ENCODE assay signal across 7 mouse cellular contexts in genomic region chr8:46163870-46164190, GRCm38 (mm10). TPM values are rescaled to one million over a fixed set of nuclear protein-coding genes. Genes with fewer than 3 reads are reported as not detected.
DNase-seq lines count a peak whose midpoint lies in the region; ATAC-seq and TF ChIP-seq lines count a peak whose summit lies in the region.

No protein-coding gene starts in this region.

- ATAC-seq in megakaryocyte, adult 5-6 weeks (ENCODE audit: poor library complexity, severe bottlenecking) = no peak
- ATAC-seq in limb, embryonic 14.5 days (ENCODE audit: low FRiP score, low read depth) = no peak
- no peak for ATAC-seq in stomach, embryonic 16.5 days (ENCODE audit: insufficient read depth, low FRiP score)

- no peaks in the 10 kb centered on the region for H3K27me3 ChIP-seq in megakaryocyte, embryonic 14.5 days (replicated peaks)
- no peaks in the 10 kb centered on the region for H3K27me3 ChIP-seq in forebrain, embryonic 10.5 days (ENCODE audit: poor library complexity, severe bottlenecking)
- no peaks in the 10 kb centered on the region for H3K27me3 ChIP-seq in limb, embryonic 14.5 days (ENCODE audit: control insufficient read depth, insufficient read depth, low read length)
- H3K27me3 ChIP-seq in stomach, embryonic 16.5 days (ENCODE audit: control insufficient read depth, insufficient read depth, low read length) = no peaks in the 10 kb centered on the region

- no peaks in the 10 kb centered on the region for H3K9me3 ChIP-seq in megakaryocyte, embryonic 14.5 days
- H3K9me3 ChIP-seq in forebrain, embryonic 10.5 days = peaks cover 1% of the 10 kb centered on the region; the same call in 1 of the 2 replicates
- no peaks in the 10 kb centered on the region for H3K9me3 ChIP-seq in limb, embryonic 14.5 days (ENCODE audit: control insufficient read depth, low read length)
- H3K9me3 ChIP-seq in stomach, embryonic 16.5 days (replicated peaks; ENCODE audit: control insufficient read depth, low read length) = no peaks in the 10 kb centered on the region

- peak overlapping the region; percentile 89 for H3K9ac ChIP-seq in limb, embryonic 14.5 days (ENCODE audit: low read depth, low read length, severe bottlenecking)
- peak overlapping the region; percentile 87 for H3K9ac ChIP-seq in stomach, embryonic 16.5 days (ENCODE audit: low read length)

- no peak for TF ChIP-seq POLR2A in limb, embryonic 14.5 days (IDR thresholded peaks at IDR 0.05; ENCODE audit: borderline replicate concordance, extremely low read depth, insufficient read depth, insufficient read length)

- peak overlapping the region; percentile 95 for H3K27ac ChIP-seq in forebrain, embryonic 10.5 days
- peak overlapping the region; percentile 73 for H3K27ac ChIP-seq in limb, embryonic 14.5 days (replicated peaks; ENCODE audit: low read depth, low read length)
- H3K27ac ChIP-seq in stomach, embryonic 16.5 days (ENCODE audit: low read length) = peak overlapping the region; percentile 63

- H3K4me1 ChIP-seq in megakaryocyte, embryonic 14.5 days = peaks cover 31% of the 10 kb centered on the region
- peaks cover 22% of the 10 kb centered on the region for H3K4me1 ChIP-seq in forebrain, embryonic 10.5 days
- peaks cover 6% of the 10 kb centered on the region for H3K4me1 ChIP-seq in limb, embryonic 14.5 days (ENCODE audit: control insufficient read depth, insufficient read depth, low read length)
- peaks cover 16% of the 10 kb centered on the region for H3K4me1 ChIP-seq in stomach, embryonic 16.5 days (ENCODE audit: control insufficient read depth, insufficient read depth, low read length)

- H3K36me3 ChIP-seq in megakaryocyte, embryonic 14.5 days (replicated peaks; ENCODE audit: low read length) = peaks cover 14% of the 10 kb centered on the region
- H3K36me3 ChIP-seq in forebrain, embryonic 10.5 days (replicated peaks) = no peaks in the 10 kb centered on the region
- H3K36me3 ChIP-seq in limb, embryonic 14.5 days (ENCODE audit: control insufficient read depth, insufficient read depth, low read length) = no peaks in the 10 kb centered on the region
- H3K36me3 ChIP-seq in stomach, embryonic 16.5 days (ENCODE audit: control insufficient read depth, insufficient read depth, low read length) = no peaks in the 10 kb centered on the region

- no peak for DNase-seq in forebrain, embryonic 10.5 days (ENCODE audit: extremely low spot score, low spot score)
- no peak for DNase-seq in limb, embryonic 14.5 days (ENCODE audit: low spot score)
- no peak for DNase-seq in thymus, postnatal 25 days
- DNase-seq in layer of hippocampus, postnatal 36 days = no peak

- peak overlapping the region; percentile 97 for H3K4me3 ChIP-seq in megakaryocyte, embryonic 14.5 days (replicated peaks)
- peak overlapping the region; percentile 76 for H3K4me3 ChIP-seq in forebrain, embryonic 10.5 days
- H3K4me3 ChIP-seq in limb, embryonic 14.5 days (replicated peaks; ENCODE audit: low read length) = peak overlapping the region; percentile 76
- peak overlapping the region; percentile 67 for H3K4me3 ChIP-seq in stomach, embryonic 16.5 days (replicated peaks; ENCODE audit: low read length)

- under 1% methylated on average over 25 of the region's 25 CpGs for WGBS in forebrain, embryonic 10.5 days
- 1% methylated on average over 21 of the region's 25 CpGs for WGBS in limb, embryonic 14.5 days
- WGBS in stomach, embryonic 16.5 days = 0% methylated on average over 23 of the region's 25 CpGs

- H3K4me2 ChIP-seq in limb, embryonic 14.5 days (replicated peaks; ENCODE audit: low read depth, low read length, severe bottlenecking) = peak overlapping the region; percentile 79
- H3K4me2 ChIP-seq in stomach, embryonic 16.5 days (ENCODE audit: low read depth, low read length) = peak overlapping the region; percentile 71

RNA-seq across cellular contexts. Expression of gene Snx25, which starts 11.9 kb away (rescaled TPM):
- 15.4 and 16.6 TPM in 2 replicates for polyA plus RNA-seq in megakaryocyte, embryonic 14.5 days (2012; ENCODE audit: insufficient read depth, low replicate concordance)
- 20.8 and 24.5 TPM in 2 replicates for total RNA-seq in megakaryocyte, adult 5-6 weeks (2015)
- 20.2 and 30.7 TPM in 2 replicates for total RNA-seq in megakaryocyte, adult 5-6 weeks (2017)
- polyA plus RNA-seq in forebrain, embryonic 10.5 days (2016; fragmentation: Nextera tagmentation; extraction: Ambion mirVana) = 2.6 and 2.7 TPM in 2 replicates
- 10.2 and 13.8 TPM in 2 replicates for polyA plus RNA-seq in limb, embryonic 14.5 days (2012; rRNA removed)
- 10.5 and 13.5 TPM in 2 replicates for polyA plus RNA-seq in limb, embryonic 14.5 days (2014; fragmentation: Nextera tagmentation; extraction: Ambion mirVana)
- 4.0 and 6.0 TPM in 2 replicates for polyA plus RNA-seq in stomach, embryonic 16.5 days (2015; fragmentation: Nextera tagmentation; extraction: Ambion mirVana)
- 10 to 100 TPM; 44.4 to 45.6 TPM for total RNA-seq in layer of hippocampus, postnatal 36 days (2021)

RNA-seq across cellular contexts. Expression of gene Cfap97, which starts 12.3 kb away (rescaled TPM):
- 0.76 TPM in 1 of 2 replicates, not detected in the other for polyA plus RNA-seq in megakaryocyte, embryonic 14.5 days (2012; ENCODE audit: insufficient read depth, low replicate concordance)
- 14.5 and 19.8 TPM in 2 replicates for total RNA-seq in megakaryocyte, adult 5-6 weeks (2015)
- total RNA-seq in megakaryocyte, adult 5-6 weeks (2017) = 15.7 and 24.1 TPM in 2 replicates
- polyA plus RNA-seq in forebrain, embryonic 10.5 days (2016; fragmentation: Nextera tagmentation; extraction: Ambion mirVana) = 18.1 and 19.4 TPM in 2 replicates
- polyA plus RNA-seq in limb, embryonic 14.5 days (2012; rRNA removed) = 13.6 and 14.6 TPM in 2 replicates
- 24.2 and 28.5 TPM in 2 replicates for polyA plus RNA-seq in limb, embryonic 14.5 days (2014; fragmentation: Nextera tagmentation; extraction: Ambion mirVana)
- 16.3 and 18.5 TPM in 2 replicates for polyA plus RNA-seq in stomach, embryonic 16.5 days (2015; fragmentation: Nextera tagmentation; extraction: Ambion mirVana)
- total RNA-seq in layer of hippocampus, postnatal 36 days (2021) = 10 to 100 TPM; 23.8 to 24.6 TPM

RNA-seq across cellular contexts. Expression of gene Slc25a4, which starts 47.3 kb away (rescaled TPM):
- polyA plus RNA-seq in megakaryocyte, embryonic 14.5 days (2012; ENCODE audit: insufficient read depth, low replicate concordance) = 25.5 and 45.6 TPM in 2 replicates
- 75.2 and 75.9 TPM in 2 replicates for total RNA-seq in megakaryocyte, adult 5-6 weeks (2015)
- 119 and 127 TPM in 2 replicates for total RNA-seq in megakaryocyte, adult 5-6 weeks (2017)
- 492 and 499 TPM in 2 replicates for polyA plus RNA-seq in forebrain, embryonic 10.5 days (2016; fragmentation: Nextera tagmentation; extraction: Ambion mirVana)
- polyA plus RNA-seq in limb, embryonic 14.5 days (2012; rRNA removed) = 410 and 427 TPM in 2 replicates
- 513 and 524 TPM in 2 replicates for polyA plus RNA-seq in limb, embryonic 14.5 days (2014; fragmentation: Nextera tagmentation; extraction: Ambion mirVana)
- polyA plus RNA-seq in stomach, embryonic 16.5 days (2015; fragmentation: Nextera tagmentation; extraction: Ambion mirVana) = 398 and 461 TPM in 2 replicates
- 100 to 1,000 TPM; 537 to 580 TPM for total RNA-seq in layer of hippocampus, postnatal 36 days (2021)
